Mouse (Mus musculus) brain, embryonic 14.5 days (tissue): ENCODE measurements around the gene Prss40.

Source experiments
- CTCF ChIP-seq: fragments of 200-500 bp; IDR thresholded peaks from 2 replicates; pipeline ENCODE4 v1.5.1; 2012; ENCODE audit warnings: inconsistent platforms, mild to moderate bottlenecking, moderate library complexity, borderline replicate concordance; ENCODE audit not compliant: insufficient read depth, insufficient read length; ENCODE audit errors: extremely low read depth
- POLR2A ChIP-seq: fragments of 200-500 bp; IDR thresholded peaks from 2 replicates; pipeline ENCODE4 v1.6.1; 2012; ENCODE audit warnings: mild to moderate bottlenecking, inconsistent platforms, borderline replicate concordance; ENCODE audit not compliant: poor library complexity, insufficient read depth, insufficient read length, severe bottlenecking; ENCODE audit errors: extremely low read depth

DNA sequence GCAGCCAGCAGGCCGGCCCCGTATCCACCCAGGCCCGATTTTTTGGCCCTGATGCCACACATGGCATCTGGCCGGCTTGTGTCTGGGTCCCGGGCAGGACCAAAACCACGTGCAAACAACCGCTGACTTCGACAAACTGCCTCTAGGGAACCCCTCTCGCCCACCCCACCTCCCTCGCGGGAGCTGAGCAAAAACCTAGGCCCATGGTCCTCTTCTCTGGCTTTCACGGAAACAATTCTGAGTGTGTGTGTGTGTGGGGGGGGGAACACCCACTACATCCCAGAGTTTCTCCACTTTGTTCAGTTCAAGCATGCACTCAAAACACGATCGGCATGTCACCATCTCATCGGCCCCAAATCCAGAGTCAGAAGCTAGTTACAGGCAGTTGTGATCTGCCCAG is at the start of gene Prss40:
- TF ChIP-seq CTCF: no peak
- TF ChIP-seq POLR2A: no peak
